Mouse (Mus musculus) T-cell, adult 2 months (primary cell): ENCODE results near the gene Wrap53.
A peak's percentile ranks its signal among the peaks of the same experiment; 100 is the strongest.
"Not testable (repeated sequence)": the region's sequence is repeated elsewhere in the genome, so short reads cannot be mapped to it uniquely, and the experiment has no call there.

Experiments
- DNase-seq: peaks from one replicate; pipeline ENCODE4 v3.0.0; 2022; ENCODE audit warnings: low spot score

The Wrap53 gene

DNA sequence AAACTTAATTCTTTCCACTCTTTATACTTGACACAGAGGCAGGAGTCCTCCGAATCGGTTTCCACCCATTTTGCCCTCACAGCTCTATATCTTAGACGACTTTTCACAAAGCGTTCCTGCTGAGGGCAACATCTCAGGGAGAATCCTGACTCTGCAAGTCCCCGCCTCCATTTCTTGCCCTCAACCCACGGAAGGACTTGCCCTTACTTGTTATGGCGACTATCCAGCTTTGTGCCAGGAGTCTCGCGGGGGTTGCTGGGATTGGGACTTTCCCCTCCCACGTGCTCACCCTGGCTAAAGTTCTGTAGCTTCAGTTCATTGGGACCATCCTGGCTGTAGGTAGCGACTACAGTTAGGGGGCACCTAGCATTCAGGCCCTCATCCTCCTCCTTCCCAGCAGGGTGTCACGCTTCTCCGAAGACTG is at the start of gene Wrap53, which contains the start of gene Trp53:
Gene Wrap53 (minus strand): TSS at position 165 of the 424 bp plus-strand sequence.
Gene Trp53 (plus strand): TSS at position 269 of the 424 bp plus-strand sequence.
- peak; percentile 91 for DNase-seq

DNA sequence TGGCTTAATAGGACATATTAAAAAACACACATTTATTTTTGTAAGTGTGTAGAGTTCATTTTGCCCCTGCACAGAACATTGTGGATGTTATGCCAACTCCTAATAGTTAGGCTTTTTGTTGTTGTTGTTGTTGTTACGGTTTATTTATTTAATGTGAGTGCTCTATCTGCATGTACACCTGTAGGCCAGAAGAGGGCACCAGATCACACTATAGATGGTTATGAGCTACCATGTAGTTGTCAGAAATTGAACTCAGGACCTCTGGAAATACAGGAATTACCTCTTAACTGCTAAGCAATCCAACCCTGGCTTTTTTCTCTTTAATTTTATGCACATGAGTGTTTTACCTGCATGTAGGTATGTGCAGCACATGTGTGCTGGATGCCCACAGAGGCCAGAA is 49.7 kb upstream of the Wrap53 start:
- DNase-seq = peak; percentile 28

DNA sequence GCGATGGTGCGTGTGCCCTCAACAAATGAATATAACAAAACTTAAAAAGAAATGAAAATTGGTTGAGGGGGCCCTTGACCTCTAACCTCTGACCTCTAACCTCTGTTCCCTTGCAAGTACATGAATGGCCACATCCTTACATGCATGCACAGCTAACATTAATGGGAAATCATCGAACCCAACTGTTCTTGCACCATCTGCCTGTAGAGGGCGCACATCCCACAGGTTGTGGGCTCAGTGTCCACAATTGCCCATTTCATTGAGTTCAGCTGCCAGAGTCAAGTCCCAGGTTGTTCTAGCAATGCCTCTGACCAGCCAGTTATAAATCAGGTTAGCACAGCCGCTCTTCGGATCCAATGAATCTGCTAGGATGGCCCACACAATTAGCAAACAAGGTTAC is 48.2 kb upstream of the Wrap53 start:
- DNase-seq = peak; percentile 72

DNA sequence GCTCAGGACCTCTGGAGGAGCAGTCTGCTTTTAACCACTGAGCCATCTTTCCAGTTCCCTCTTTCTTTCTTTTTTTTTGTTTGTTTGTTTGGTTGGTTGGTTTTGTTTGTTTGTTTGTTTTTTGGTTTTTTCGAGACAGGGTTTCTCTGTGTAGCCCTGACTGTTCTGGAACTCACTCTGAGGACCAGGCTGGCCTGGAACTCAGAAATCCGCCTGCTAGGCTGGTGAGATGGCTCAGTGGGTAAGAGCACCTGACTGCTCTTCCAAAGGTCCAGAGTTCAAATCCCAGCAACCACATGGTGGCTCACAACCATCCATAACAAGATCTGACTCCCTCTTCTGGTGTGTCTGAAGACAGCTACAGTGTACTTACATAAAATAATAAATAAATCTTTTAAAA is 44.3 kb upstream of the Wrap53 start:
- DNase-seq = not testable (repeated sequence)

DNA sequence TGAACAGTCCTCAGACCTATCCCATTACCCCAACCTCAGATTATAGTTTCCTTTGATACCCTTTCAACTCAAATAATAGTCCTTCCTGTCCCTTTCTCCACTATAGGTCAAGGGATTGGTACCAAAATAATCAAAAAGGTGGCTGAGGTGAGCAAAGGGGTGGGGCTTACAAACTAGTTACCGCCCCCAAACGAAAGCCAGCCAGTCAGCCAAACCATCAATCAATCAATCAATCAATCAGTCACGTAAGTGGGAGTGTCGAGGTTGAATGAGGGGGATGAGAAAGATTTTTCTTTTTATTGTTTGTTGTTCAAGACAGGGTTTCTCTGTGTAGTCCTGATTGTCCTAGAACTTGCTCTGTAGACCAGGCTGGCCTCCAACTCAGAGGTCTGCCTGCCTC is 43.0 kb upstream of the Wrap53 start:
- DNase-seq = no peak

DNA sequence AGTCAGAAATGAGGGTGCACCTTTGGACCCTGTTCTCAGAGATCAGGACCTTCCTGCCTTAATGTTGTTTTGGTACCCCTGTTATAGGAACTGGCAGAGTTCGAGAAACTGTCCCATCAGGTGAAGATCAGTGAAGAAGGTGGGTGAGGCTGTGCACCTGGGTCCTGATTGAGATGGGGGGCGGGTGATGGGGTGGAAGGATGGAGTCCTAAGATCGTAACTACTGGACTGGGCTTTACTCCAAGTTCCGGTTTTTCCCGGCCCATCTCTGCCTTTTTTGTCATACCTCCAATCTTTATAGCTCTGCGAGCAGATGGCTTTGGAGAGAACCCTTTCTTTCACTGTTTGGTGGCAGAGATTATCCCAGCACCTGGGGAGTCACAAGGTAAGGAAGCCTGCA is 42.4 kb upstream of the Wrap53 start:
- no peak for DNase-seq

DNA sequence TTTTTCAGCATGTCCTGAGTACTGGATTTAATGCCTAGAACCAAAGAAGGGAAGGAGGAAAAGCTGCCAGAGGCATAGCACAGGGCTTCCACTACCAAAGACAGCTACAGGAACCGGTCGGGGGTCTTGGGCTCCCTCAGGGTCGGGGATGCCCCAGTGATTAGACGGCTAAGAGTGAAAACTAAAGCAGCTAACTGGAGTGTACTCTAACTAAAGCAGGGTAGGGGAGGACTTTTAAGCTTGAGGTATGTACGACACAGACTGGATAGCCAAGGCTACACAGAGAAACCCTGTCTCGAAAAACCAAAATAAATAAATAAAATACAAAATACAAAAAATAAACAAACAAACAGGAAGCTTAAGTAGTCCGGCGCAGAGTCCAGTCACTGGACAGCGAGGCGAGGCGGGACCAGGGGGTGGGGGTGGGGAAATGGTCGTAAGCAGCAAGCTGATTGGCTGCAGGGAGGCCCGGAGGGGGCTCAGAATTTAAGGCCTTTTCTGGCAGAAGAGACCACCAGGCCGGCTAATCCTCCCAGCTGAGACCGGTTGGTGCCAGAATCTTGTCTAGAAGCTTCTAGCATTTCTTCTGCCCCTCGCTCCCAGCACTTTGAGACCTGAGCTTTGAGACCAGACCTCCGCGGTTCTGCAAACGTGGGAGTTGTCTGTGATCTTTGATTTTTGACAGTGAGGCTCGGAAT is 41.7 kb upstream of the Wrap53 start, which contains the start of gene Sat2:
Gene Sat2 (plus strand): TSS at position 454 of the 698 bp plus-strand sequence.
- no peak for DNase-seq

GRCm38 (mm10) chr11:69620394-69621081 is 40.5 kb upstream of the Wrap53 start:
- no peak for DNase-seq

DNA sequence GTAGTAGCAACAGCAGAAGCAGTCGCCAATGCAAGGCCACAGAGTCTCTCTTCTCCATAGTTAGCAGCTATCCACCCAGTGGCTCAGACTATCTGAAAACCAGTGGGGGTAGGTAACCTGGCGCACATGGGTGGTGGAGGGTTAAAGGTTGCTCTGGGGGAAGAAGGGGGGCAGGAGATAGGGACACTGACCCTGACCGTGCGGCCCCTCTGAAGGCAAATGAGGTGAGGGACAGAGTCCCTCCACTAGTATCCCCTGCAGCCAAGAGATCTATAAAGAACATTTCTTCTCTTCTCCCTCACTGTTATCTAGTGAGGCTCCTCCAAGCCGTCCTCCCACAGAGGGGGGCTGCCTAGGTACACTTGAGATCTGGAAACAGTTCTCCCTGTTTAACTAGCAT is 37.8 kb upstream of the Wrap53 start, which contains the start of gene Shbg:
Gene Shbg (minus strand): TSS at position 101 of the 400 bp plus-strand sequence.
- DNase-seq = no peak

- DNase-seq = no peak
Measured at GRCm38 (mm10) chr11:69616781-69617180, 36.7 kb upstream of the Wrap53 start.

- DNase-seq = not testable (repeated sequence)
Measured at GRCm38 (mm10) chr11:69614257-69614588, 34.2 kb upstream of the Wrap53 start.

DNA sequence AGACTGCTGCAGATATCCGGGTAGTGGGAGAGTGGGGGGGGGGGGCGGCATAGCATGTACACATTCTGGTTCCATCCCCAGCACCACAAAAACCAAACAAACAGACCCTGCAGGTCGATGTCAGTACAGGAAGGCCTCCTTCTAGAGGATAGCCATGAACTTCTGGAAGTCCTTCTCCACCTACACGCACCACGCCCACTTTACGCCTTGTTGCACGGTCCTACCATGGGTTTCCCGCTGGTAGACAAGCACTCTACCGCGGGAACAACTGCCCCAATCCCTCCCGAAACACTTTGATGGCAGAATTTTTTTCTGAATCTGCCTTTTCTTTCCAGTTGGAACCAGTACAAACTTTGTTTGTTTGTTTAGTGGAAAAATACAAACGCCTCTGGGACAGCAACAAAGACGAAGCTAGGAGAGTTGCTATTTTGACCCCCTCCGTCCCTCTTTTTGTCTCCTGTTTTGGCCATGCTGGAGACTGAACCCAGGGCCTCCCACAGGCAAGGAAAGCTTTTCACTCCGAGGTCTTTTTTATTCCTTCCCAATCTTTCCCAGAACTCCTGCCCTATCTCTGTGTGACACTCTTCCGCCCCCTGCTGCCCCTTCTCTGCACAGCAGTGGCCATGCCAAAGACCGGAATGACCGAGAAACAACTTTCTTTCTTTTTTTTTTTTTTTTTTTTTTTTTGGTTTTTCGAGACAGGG is 33.6 kb upstream of the Wrap53 start:
- peak; percentile 34 for DNase-seq

DNA sequence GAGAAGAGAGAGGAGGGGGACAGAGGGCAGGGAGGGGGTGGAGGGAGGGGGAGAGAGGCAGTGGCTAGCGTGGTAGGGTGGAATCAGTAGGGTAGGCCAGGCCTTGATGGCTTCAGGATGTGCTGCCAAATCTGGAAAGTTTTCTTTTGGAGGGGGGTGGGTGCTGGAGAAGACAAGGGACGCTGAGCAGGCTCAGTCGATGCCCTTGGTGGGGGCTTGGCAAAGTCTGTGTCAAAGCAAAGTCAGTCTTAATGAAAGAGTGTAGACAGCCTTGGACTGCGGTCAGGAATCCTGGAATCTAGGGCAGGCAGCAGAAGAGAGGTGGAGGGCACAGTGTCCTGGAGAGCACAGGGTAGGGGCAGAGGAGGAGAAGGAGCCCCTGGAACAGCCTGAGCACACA is 30.8 kb upstream of the Wrap53 start:
- DNase-seq = no peak

- DNase-seq = no peak
Measured at GRCm38 (mm10) chr11:69609416-69609815, 29.4 kb upstream of the Wrap53 start.

GRCm38 (mm10) chr11:69608525-69608924 is 28.5 kb upstream of the Wrap53 start:
- no peak for DNase-seq

- DNase-seq = no peak
Measured at GRCm38 (mm10) chr11:69606832-69607231, 26.8 kb upstream of the Wrap53 start.

- DNase-seq = no peak
Measured at GRCm38 (mm10) chr11:69606491-69606795, 26.4 kb upstream of the Wrap53 start.

GRCm38 (mm10) chr11:69605726-69606490 is 25.9 kb upstream of the Wrap53 start, which contains the start of gene Atp1b2:
Gene Atp1b2 (minus strand): TSS chr11:69605942.
- peak; percentile 61 for DNase-seq

DNA sequence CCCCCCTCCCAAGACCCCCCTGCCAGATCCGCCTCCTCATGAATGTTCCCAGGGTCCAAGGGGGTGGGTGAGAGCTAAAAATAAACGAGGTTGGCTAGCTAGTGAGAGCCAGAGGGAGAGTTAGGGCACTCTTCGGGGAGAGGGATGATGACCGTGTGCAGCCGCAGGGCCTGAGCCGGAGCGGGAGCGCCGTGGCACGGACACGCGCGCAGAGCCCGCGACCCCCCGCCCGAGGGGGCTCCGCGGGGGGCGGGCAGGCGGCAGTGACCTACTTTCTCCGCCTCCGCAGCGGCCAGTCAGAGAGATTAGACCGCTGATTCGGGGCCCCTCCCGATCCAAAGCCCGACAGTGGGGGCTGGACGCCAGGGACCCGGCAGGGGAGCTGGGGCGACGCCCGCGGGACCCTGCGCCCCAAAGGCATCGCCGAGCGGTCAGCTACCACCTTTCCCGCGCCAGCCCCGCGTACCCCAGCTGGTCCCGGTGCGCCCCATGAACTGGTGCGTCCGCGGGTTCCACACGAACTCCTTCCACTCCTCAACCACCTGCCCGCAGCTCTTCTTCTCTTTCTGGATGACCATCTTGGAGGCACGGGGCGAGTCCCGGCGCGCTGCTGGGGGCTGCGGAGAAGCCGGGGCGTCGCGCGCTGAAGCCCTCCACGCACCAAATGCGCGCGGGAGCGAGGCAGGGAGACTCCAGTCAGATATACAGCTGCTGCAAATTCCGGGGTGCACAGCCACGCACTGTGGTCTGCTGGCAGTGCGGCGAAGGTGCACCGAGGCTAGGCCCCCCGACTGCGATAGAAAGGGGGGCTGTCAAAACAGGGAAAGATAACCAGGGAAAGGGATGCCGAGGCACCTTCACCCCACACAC is 25.0 kb upstream of the Wrap53 start:
- DNase-seq = no peak

GRCm38 (mm10) chr11:69604347-69604746 is 24.3 kb upstream of the Wrap53 start:
- no peak for DNase-seq

GRCm38 (mm10) chr11:69603516-69603915 is 23.5 kb upstream of the Wrap53 start:
- DNase-seq = no peak
